Mouse (Mus musculus) adrenal gland, adult 2 months (tissue): ENCODE data around the gene Smyd2. TPM values are rescaled to one million over a fixed set of nuclear protein-coding genes. Genes with fewer than 3 reads are reported as not detected.
A peak's percentile ranks its signal among the peaks of the same experiment; 100 is the strongest.

ENCODE experiments used
- DNase-seq: peaks from one replicate; pipeline ENCODE4 v3.0.0; 2021
- polyA plus RNA-seq: library from polyadenylated mRNA; depleted of rRNA; stranded (reverse); fragments of >200 nt; gene quantifications from 2 replicates; pipeline ENCODE4 v1.2.3, GENCODE M21; 2012
- total RNA-seq, 2 experiments: library from RNA; stranded (reverse); gene quantifications; 2 replicates each; pipeline ENCODE4 v1.2.3; 2021

Smyd2 gene
- total and polyA plus RNA-seq, 3 experiments, result 72.5 to 85.2 (median 76.9) TPM

DNA sequence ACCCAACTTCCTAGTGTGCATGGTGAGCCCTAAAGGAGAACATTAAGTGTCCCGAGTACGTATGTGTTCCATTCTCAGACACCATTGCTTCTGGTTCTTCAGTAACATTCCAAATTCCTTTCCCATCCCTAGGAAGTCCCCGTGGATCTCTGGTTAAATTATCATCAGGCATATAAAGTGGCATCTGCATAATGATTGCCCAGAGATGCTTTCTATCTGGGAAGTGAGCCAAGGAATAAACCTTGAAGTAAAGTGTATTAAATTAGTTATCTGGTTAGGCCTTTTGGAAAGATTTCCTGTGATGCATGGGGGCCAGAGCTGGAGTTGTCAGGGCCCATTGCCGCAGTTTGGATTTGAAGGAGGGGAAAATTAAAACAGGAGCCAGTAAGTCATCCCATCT lies 50.1 kb downstream of the Smyd2 start:
- no peak for DNase-seq

DNA sequence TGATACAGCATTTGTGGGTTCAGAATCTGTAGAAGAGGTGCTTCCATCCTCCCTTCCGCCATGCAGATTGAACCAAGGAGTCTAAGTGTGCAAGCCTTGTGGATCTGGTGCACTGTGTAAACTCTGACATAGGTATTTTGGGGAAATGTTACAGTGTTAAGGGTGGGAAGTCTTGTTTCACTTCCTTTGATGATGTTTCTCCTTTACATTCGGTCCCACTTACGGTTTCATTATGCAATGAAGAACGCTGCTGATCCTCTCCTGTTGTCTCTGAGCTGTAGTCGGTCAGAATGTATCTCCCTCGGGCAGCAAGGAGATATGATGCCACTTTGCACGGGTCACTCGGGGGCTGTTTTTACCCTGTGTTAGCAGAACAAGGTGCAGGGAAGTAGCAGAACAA lies 50.5 kb downstream of the Smyd2 start:
- DNase-seq, result no peak

DNA sequence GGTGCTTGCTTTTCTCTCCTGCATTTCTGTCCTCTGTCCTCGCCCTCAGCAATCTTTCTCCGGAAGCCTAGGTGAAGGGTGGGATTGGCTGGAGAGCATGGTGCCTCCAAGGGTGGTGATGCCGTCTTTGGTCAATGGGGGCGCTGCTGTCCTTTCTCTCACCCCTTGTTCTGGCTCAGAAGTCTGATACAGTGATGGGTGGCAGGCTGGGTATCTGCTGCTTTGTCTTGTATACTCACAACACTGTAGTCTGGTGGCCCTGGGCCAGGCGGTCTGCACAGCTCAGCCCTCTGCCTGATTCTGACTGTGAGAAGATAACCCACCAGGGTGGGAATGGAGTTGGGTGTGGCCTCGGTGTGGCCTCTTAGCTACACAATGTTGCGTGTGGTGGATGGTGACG lies 51.6 kb downstream of the Smyd2 start:
- DNase-seq, result no peak

DNA sequence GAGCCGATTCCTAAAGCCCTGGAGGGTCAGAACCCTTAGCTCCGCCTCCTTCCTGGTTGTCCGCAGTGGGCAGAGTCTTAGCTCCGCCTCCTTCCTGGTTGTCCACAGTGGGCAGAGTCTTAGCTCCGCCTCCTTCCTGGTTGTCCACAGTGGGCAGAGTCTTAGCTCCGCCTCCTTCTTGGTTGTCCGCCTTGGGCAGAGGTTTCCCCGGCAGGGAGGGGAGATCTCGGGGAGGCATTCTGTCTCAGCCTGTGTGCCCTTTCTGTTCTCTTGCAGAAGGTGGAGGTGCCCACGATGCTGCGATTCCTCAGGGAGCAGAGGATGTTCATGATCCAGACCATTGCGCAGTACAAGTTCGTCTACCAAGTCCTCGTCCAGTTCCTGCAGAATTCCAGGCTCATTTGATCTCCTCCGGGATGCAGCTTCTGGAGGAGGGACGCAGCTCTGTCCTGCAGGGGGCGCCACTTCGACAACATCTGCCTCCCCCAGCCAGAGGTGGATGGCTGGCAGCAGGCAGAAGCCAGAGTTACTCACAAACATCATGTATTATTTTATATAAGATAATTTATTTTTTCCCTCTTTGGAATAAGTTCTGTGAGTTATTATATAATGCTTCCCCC lies 52.4 kb downstream of the Smyd2 start:
- DNase-seq, result no peak

DNA sequence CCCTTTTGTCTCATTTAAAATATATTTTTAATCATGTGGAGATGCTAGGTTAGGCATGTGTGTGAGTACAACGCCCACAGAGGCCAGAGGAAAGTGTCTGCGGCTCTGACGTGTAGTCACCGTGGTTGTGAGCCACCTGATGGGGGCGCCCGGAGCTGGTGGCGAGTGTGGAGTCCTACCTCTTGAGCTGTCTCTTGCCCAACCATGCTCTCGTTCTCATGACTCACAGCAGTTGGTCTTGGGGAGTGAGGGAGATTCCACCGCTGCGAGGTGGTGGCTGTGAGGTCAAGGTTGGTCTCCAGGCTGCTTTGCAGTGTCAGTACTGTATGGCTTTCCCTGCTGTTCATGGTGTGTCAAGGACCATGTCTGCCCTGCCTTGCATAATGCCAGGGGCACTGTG lies 54.1 kb downstream of the Smyd2 start:
- DNase-seq, result peak; percentile 79

DNA sequence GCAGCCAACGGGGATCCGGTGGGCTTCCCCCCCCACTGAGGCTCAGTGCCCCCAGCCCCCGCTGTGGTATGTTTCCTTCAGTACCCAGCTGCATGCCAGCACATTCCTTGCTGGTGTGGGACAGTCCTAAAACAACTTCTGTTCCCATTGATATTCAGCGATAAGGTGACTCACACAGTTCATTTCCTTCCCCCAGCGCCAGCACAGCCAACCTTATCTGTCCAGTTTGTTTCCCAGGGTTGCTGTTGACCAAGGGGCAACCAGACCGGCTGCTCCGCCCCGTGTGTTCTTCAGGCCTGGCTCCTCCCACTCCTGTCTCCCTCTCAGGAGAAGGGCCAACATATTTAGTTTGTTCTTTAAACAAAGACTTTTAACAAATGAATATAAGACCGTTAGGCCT lies 54.7 kb downstream of the Smyd2 start:
- DNase-seq, result peak; percentile 79

DNA sequence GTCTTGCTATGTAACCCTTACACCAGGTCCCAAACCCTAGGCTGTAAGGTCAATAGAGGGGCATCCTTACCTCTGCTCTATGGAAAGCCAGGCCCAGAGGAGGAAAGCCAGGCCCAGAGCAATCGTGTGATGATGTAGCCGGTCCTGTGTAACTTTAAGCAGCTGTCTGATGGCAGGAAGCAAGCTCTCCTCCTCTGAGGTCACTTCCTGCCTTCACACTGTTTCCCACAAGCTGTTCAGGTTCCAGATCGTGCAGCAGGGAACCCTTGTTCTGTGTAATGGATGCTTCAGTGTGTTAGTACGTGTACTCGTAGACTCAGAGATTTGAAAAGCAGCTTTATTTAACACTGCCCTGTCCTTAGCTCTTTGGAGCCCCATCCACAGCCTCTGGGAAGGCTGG lies 55.1 kb downstream of the Smyd2 start:
- no peak for DNase-seq

DNA sequence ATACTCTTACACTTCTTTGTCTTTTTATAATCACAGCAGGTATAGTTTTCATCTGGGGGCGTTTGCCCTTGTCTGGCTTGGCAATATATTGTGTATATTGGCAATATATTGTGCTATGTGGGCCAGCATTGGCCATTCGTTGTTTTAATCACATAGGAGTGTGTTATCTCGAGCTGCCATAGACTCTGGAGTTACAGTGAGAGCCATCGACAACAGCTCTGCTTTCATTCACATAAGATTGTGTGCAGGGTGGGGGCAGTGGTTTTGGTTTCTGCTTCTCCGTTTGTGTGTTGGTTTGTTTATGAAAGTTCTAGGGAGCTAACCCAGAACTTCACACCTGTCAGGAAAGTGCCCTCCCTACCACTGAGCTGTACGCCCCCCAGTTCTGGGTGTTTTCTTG lies 55.5 kb downstream of the Smyd2 start:
- no peak for DNase-seq

DNA sequence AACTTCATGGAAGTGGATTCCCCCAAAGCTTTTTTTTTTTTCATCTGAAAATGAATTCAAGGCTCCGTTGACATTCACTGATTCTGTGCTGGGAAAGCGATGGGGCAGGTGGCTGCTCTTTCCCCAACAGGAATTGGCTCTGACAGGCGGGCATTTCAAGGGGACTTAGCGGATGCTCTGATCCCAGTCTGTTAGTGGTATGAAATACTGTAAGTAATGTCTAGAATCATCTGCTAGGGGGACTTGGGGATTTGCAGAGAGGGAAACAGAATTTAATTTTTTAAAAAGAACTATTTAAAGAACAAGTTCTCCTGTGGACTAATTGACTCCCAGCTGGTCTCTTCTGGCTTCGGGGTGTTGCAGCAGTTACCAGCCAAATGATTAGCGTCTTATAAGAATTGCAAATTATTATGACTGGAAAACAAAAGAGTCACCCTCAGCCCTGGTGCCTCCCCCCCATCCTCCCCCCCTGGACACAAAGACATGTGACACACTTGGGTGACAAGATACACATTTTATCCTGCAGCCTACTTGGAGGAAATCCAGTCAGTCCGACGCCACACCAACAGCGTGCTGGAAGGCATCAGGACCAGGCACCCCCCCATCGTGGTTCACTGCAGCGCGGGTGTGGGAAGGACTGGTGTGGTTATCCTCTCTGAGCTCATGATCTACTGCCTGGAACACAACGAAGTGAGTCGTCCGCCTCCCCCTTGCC lies 57.2 kb downstream of the Smyd2 start:
- no peak for DNase-seq

DNA sequence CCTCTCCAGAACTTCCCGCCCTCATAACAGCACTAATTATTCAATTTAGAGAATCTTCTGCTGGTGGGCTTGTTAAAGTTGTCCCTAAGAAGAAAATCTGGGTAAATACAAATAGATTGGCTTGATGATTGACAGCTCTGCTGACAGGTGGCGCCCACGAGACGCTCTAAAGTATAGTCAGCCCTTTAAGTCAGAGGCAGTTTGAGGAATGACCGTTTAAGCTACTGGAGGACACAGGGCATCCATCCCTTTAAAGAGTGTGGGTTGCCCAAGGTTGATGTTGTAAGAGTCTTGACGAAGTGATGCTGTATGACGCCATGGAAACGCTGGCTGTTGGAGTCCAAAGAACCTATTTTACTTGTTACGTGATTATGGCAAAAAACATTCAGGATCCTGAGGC lies 57.9 kb downstream of the Smyd2 start:
- DNase-seq, result no peak

DNA sequence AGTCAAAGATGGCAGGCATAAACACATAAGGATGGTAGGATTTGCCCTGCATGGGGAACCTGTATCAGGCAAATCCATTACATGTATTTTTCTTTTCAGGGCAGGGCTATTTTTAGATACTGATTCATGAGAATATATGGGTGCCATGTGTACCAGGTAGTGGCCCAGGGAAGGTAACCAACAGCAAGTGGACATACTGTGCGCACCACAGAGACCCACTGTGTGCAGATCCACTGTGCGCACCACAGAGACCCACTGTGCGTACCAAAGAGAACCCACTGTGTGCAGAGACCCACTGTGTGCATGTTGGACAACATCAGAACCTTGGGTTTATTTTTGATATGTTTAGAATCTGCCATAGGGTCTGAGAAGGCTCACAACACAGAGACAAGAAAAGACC lies 58.4 kb downstream of the Smyd2 start:
- DNase-seq, result no peak

DNA sequence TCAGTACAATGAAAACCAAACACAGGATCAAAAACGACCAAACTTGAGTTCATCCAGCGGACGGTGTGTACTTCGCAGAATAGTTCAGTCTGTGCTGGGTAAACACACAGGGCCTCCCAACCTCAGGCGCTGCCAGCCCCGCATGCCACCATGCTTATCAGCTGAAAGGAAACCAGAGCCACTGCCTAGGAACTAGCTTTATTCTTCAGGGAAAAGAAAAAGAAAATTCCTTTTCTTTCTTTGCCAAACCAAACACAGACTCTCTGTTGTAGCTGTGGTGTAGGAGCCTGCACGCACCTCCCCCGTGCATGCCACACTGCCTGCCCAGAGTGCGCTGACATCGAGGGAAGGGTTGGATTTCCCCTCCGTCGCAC lies 61.2 kb downstream of the Smyd2 start:
- DNase-seq, result no peak

DNA sequence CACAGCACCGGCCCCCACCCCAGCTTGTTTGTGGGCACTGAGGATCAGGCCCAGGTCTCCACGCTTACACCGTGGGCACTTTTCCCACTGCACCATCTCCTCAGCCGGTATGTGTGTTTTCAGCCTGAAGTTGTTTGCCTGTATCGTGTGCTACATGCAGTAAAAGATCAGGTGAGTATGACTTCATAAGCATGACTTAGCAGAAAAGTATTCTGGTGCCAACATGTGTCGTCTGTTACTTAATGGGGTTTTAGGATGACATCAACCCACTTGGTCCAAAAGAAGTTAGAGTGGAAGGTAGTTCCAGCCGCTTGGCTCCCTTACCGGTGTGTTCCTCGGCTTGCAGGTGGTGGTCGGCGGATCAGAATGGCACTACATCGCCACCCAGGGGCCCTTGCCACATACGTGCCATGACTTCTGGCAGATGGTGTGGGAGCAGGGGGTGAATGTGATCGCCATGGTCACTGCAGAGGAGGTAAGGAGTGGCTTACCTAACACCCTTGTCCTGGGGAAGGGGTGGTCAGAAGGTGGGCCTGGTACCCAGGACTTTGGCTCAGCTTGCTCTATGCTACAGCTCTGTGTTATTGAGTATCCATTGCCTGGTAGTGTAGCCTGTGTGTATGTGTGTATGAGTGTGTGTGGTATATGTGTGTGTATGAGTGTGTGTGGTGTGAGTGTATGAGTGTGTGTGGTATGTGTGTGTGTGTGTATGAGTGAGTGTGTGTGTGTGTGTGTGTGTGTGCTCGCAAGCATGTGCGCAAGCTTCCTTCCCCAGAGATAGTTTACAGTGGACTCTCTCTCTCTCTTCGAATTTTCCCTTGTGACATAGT lies 61.8 kb downstream of the Smyd2 start:
- no peak for DNase-seq

DNA sequence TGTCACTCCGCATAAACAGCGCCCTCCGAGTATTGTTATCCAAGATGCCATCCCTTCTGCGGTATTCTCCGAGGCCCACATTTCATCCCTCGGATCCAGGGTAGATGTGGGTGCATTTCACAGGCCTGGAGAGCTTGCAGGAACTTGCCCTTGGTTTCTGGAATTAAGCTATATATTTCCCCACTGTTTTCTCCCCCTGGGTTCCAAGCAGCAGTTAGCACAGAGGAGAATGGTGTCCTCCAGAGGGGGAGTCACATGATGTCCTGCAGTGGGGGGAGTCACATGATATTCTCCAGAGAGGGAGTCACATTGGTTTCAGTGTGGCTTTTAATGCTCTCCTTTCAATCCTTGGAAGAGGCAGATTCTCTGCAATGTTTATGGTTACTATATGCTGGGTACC lies 63.8 kb downstream of the Smyd2 start:
- DNase-seq, result no peak

DNA sequence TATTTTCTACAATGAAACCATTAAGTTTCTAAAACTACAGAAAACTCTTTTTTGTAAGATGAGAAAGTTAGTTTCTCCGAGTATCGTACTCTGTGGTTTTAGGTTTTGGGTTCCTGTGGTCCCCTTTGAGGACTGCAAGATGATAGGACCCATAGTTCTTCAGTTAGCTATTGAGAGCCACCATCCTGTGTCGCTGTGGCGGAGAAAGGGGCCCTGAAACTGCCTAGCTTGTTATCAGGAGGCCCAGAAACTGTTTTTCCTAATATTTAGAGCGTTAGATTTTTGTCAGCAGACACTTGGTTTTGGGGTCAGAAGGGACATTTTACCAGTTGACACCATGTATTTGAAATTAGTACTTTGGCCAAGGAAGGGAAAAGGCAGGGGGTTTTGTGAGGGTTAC lies 66.4 kb downstream of the Smyd2 start:
- no peak for DNase-seq

DNA sequence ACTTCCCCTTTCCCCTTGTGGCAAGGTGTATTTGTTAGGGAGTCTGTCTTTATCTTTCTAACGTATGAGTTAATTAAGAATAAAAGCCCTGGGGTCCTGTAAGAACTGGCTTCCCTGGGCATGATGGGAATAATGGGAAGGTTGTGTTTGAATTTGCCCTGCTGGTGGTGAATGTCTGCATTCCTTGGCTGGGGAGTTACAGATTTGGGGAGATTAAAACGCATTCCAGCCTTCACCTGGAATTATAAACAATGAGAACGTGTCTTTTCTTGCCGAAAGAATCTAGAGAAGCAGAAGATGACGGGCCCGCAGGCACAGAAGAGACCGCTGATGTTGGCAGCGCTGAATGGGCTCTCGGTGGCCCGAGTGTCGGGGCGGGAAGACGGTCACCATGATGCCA lies 67.5 kb downstream of the Smyd2 start:
- DNase-seq, result no peak

DNA sequence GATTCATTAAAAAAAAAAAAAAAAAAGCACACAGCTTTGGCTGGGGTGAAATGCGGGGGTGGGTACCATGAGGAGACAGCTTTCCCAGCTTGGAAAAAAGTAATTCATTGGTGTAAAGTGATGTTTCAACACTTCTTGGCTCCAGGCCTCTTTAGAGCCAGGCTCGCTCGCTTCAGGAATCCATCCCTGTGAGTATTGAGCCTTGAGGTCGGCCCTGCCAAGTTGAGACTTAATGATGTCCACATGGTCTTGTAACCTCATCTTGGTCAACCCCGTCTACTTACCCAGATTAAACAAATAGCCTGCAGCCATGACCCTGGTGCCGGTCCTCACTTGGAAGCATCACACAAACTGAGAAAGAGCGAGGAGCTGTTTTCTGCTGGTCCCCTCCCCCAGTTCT lies 69.7 kb downstream of the Smyd2 start:
- DNase-seq, result no peak

DNA sequence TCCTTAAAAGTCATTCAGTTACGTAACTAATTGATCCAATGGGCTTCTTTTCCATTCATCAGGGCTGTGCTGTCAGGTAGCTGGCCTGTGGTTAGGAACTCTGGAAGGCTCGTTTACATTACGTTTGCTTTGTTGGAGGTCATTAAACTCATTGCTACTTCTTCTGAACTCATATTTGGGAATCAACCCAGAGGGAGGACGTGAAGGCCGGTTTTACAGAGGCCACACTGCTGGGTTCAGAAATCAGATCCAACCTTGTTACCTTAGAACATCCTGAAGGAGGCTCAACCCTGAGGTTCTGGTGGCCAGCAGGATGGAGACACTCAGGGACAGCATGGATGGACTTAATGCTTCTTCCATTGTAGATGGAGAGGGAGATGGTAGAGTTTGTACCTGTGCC lies 70.1 kb downstream of the Smyd2 start:
- no peak for DNase-seq

DNA sequence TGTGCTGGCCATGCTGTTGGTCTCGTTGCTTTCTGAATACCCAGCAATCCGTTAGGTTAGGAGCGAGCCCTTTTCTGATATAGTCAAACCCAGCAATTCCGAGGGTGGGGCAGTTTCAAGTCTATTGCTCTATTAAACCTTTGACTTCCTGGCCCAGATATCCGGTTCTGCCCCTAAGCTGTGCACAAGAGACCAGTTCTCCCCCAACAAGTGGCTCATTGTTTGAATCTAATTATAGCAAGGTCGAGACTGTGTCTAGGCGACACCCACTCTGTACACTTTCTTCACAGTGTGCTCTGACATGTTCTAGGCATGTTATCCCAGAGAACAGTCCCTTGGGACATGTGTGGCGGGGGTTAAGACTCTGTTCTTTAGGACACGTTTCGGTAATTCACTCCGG lies 72.6 kb downstream of the Smyd2 start:
- DNase-seq, result no peak

DNA sequence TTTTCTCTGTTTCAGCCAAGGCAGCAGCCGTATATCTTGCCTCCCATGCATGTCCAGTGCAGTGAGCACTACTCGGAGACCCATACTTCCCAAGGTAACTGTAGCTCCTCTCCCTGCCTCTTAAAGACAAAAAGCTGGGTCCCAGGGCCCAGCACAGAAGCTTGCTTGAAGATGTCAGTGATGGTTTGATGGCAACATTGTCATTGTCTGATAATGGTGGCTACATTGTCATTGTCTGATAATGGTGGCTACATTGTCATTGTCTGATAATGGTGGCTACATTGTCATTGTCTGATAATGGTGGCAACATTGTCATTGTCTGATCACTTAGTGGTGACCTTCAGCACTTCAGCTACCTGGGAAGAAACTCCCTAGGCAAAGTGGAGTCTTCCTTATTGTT lies 75.8 kb downstream of the Smyd2 start:
- DNase-seq, result no peak

DNA sequence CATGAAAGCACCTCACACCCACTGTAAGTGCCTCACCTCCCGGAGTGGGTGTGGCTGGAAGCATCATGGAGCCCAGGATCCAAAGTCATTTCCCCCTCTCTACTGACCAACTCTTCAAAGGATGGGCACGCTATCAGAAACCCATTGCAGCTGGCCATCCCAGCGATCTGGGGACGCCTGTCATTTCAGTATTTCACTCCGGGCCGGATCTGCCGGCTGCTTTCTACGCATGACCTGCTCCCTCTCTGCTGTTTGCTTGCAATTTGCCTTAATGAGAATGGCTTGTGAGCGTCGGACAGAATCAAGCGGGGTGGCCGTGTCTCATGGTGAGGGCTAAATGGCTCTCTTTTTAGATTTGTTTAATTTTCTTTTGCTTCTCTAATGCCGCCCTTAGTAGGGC lies 88.0 kb downstream of the Smyd2 start:
- no peak for DNase-seq

DNA sequence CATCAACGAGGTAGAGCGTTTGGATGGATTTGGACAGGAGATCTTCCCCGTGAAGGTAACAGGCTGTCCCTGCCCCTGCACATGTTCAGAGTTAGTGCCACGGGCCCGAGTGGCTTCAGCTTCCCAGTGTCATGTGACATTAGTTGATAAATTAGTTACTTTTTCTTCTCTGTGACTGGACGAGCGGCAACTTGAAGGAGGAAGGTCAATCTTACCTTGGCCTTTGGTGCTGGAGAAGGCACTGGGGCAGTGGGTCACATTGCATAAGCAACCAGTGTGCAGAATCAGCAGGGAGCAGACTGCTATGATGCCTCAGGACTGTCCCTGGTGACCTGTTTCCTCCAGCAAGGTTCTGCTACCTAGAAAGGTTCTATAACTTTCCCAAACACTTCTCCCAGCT lies 88.8 kb downstream of the Smyd2 start:
- peak; percentile 18 for DNase-seq

DNA sequence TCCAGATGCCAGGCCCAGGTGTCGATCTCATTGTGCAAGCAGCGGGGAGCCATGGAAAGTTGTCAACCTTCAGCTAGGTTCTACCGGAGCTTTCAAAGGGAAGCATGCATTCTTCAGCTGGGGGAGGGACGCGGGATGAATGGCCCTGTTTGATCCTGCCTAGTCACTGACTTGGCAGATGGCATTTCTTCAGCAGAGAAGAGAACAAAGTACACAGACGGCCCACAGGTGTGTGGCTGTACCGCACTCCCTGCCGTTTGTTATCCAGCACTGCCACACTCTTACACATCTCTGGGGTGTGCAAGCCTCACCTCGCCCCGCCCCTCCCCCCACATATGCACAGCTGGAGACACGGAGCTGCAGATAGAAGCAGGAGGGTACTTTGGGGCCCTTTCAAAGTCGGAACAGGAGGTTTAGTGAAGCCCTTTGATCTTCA lies 91.3 kb downstream of the Smyd2 start:
- peak; percentile 34 for DNase-seq
